Mouse (Mus musculus) left cerebral cortex, adult 6 months (tissue): ENCODE data around the gene Ctsz. TPM values are rescaled to one million over a fixed set of nuclear protein-coding genes. Genes with fewer than 3 reads are reported as not detected.

Experiments
- long read RNA-seq, 2 experiments: library from polyadenylated mRNA; unstranded; transcript quantifications; one replicate each; pipeline ENCODE4 v2.0.0; 2019 to 2020
- polyA plus RNA-seq: library from polyadenylated mRNA; unstranded; fragments of <200 nt; fragmentation: Nextera tagmentation; gene quantifications from 2 replicates; pipeline ENCODE4 v1.2.3, GENCODE M21; 2021

Ctsz gene
- polyA plus RNA-seq, result 99.2 and 129 TPM in 2 replicates
- long read RNA-seq, experiment 1, transcript Ctsz-201 (6 exons, 1,441 nt), result major isoform, 189 of 194 reads
- long read RNA-seq, experiment 1, partial matches to known transcripts, result 3 of 194 reads
- long read RNA-seq, experiment 1, other reads (novel, unspliced or antisense), result 2 of 194 reads
- long read RNA-seq, experiment 2, transcript Ctsz-201 (6 exons, 1,441 nt), result major isoform, 131 of 143 reads
- long read RNA-seq, experiment 2, partial matches to known transcripts, result 7 of 143 reads
- long read RNA-seq, experiment 2, other reads (novel, unspliced or antisense), result 5 of 143 reads

GRCm38 (mm10) chr2:174438737-174439449, at the start of gene Ctsz:
Gene Ctsz, minus strand, starts transcription at chr2:174439039.

GRCm38 (mm10) chr2:174472818-174473549, 34.1 kb upstream of the Ctsz start, which contains the start of gene Prelid3b:
Gene Prelid3b, minus strand, starts transcription at chr2:174473081.

GRCm38 (mm10) chr2:174463789-174464523, 25.1 kb upstream of the Ctsz start, which contains the start of gene Atp5e:
Gene Atp5e, minus strand, starts transcription at chr2:174464105.

GRCm38 (mm10) chr2:174450353-174450752, 11.5 kb upstream of the Ctsz start, which contains the start of gene Tubb1:
Gene Tubb1, plus strand, starts transcription at chr2:174450695.

GRCm38 (mm10) chr2:174415731-174416310, 23.0 kb downstream of the Ctsz start, which contains the start of gene Nelfcd:
Gene Nelfcd, plus strand, starts transcription at chr2:174415804.

Other genes starting within 250 kb of the Ctsz start
- gene Gnas, start 154.7 kb downstream of the Ctsz start, polyA plus RNA-seq, result 527 and 1,446 TPM in 2 replicates
- 2.5 and 5.9 TPM in 2 replicates for gene Gm20721, start 92.3 kb downstream of the Ctsz start, polyA plus RNA-seq
- 38.0 and 50.3 TPM in 2 replicates for gene Nelfcd, start 23.2 kb downstream of the Ctsz start, polyA plus RNA-seq
- not detected in 2 replicates for gene Tubb1, start 11.7 kb upstream of the Ctsz start, polyA plus RNA-seq
- 1,732 and 2,001 TPM in 2 replicates for gene Atp5e, start 25.1 kb upstream of the Ctsz start, polyA plus RNA-seq
- 96.6 and 113 TPM in 2 replicates for gene Prelid3b, start 34.0 kb upstream of the Ctsz start, polyA plus RNA-seq
- gene Zfp831, start 204.5 kb upstream of the Ctsz start, polyA plus RNA-seq, result 0.99 and 1.0 TPM in 2 replicates